In genomic region chr5:69620899-69621298, GRCm38 (mm10) we compare ENCODE assay signal across 27 mouse cellular contexts. TPM values are rescaled to one million over a fixed set of nuclear protein-coding genes. Genes with fewer than 3 reads are reported as not detected.
DNase-seq lines count a peak whose midpoint lies in the region; TF ChIP-seq lines count a peak whose summit lies in the region.
"Had no signal": no experiment of that assay in that cellular context is flagged by ENCODE, and none has a peak within 500 bp of the region (broad histone marks: within the 10 kb centered on the region; RNA-seq: fewer than 3 reads in every experiment).

No protein-coding gene starts in this region.

- H3K4me1 ChIP-seq in kidney, adult 2 months (ENCODE audit: control insufficient read depth, insufficient read depth, low read length): no peaks in the 10 kb centered on the region
- H3K4me1 ChIP-seq: embryonic facial prominence, embryonic 10.5 days; embryonic facial prominence, embryonic 13.5 days; forebrain, embryonic 12.5 days; forebrain, embryonic 15.5 days; heart, embryonic 12.5 days; heart, embryonic 15.5 days; hindbrain, embryonic 10.5 days; hindbrain, embryonic 13.5 days had no signal

- no peak overlapping the region for H3K27ac ChIP-seq in kidney, adult 2 months (ENCODE audit: insufficient read depth, low read depth, low read length)
- H3K27ac ChIP-seq: embryonic facial prominence, embryonic 10.5 days; embryonic facial prominence, embryonic 13.5 days; forebrain, embryonic 12.5 days; forebrain, embryonic 15.5 days; gastrocnemius, adult 2 months; heart, embryonic 15.5 days; hindbrain, embryonic 10.5 days; hindbrain, embryonic 13.5 days had no signal

- H3K27me3 ChIP-seq in kidney, adult 2 months (replicated peaks; ENCODE audit: control insufficient read depth, insufficient read depth, low read length): no peaks in the 10 kb centered on the region
- H3K27me3 ChIP-seq: embryonic facial prominence, embryonic 13.5 days; forebrain, embryonic 12.5 days; forebrain, embryonic 15.5 days; heart, embryonic 12.5 days; heart, embryonic 15.5 days; hindbrain, embryonic 13.5 days had no signal

- H3K4me3 ChIP-seq in kidney, adult 2 months (ENCODE audit: insufficient read depth, low read depth, low read length): no peak overlapping the region
- H3K4me3 ChIP-seq: embryonic facial prominence, embryonic 10.5 days; embryonic facial prominence, embryonic 13.5 days; erythroblast, embryonic 14.5 days; forebrain, embryonic 12.5 days; forebrain, embryonic 15.5 days; gastrocnemius, adult 2 months; heart, embryonic 12.5 days; heart, embryonic 15.5 days; hindbrain, embryonic 10.5 days; hindbrain, embryonic 13.5 days had no signal

- no peaks in the 10 kb centered on the region for H3K36me3 ChIP-seq in kidney, adult 2 months (ENCODE audit: control insufficient read depth, insufficient read depth, low read length)
- H3K36me3 ChIP-seq: embryonic facial prominence, embryonic 10.5 days; embryonic facial prominence, embryonic 13.5 days; forebrain, embryonic 12.5 days; forebrain, embryonic 15.5 days; heart, embryonic 12.5 days; heart, embryonic 15.5 days; hindbrain, embryonic 10.5 days; hindbrain, embryonic 13.5 days had no signal

- no peak for TF ChIP-seq CTCF in kidney, adult 2 months (conservative IDR thresholded peaks at IDR 0.05; ENCODE audit: insufficient read depth, insufficient read length, low read depth, low read length)

- intact Hi-C loops in left cerebral cortex, postnatal 25 days (cut with DNase I): no loop called here

- WGBS in kidney, adult 2 months: 83% methylated on average over 1 of the region's 1 CpGs

- TF ChIP-seq POLR2A in kidney, adult 2 months (IDR thresholded peaks at IDR 0.05; ENCODE audit: low read depth, low read length): no peak

- DNase-seq in left cerebral cortex, postnatal 25 days (ENCODE audit: low spot score in 2 of 2): peak; percentile 21 to 48
- no peak for DNase-seq in left cerebral cortex, adult 11 months (ENCODE audit: low spot score)
- peak; percentile 13 for DNase-seq in right cerebral cortex, adult 2 months (ENCODE audit: low spot score in 2 of 2)
- DNase-seq in right cerebral cortex, postnatal 10 days (ENCODE audit: low spot score in 2 of 2): no peak
- DNase-seq in telencephalon, adult 2 months (ENCODE audit: low read depth, low spot score): peak; percentile 23
- no peak for DNase-seq in kidney, adult 2 months
- DNase-seq: adrenal gland, adult 2 months; adrenal gland, postnatal 14 days; cerebellum, adult 11-12 months; cerebellum, adult 8-10 months; cerebellum, postnatal 10 days; cerebellum, postnatal 36 days; embryo, embryonic 11 days; gastrocnemius, adult 2 months; gastrocnemius, postnatal 14 days; heart, adult 11 months; heart, postnatal 10 days; heart, postnatal 36 days had no signal

RNA-seq across cellular contexts. Expression of gene Gnpda2, which starts 28.8 kb away (rescaled TPM):
- total RNA-seq in left cerebral cortex, postnatal 25 days (2021): 10 to 100 TPM; 19.1 to 19.3 TPM
- polyA plus RNA-seq in kidney, adult 2 months (2012; rRNA removed): 16.0 and 17.9 TPM in 2 replicates
- polyA plus RNA-seq: erythroblast, embryonic 14.5 days had no signal

Comparison
In these comparisons a context has a peak if more than half of its experiments do, and no peak if none do; other contexts are left out.
1. DNase-seq: peak in left cerebral cortex, postnatal 25 days (2 of 2), right cerebral cortex, adult 2 months (2 of 2) and telencephalon, adult 2 months (single experiment); none in left cerebral cortex, adult 11 months (single experiment), right cerebral cortex, postnatal 10 days (0 of 2) and kidney, adult 2 months (single experiment).